Mouse (Mus musculus) mesoderm, embryonic 11.5 days (tissue): ENCODE results near the gene Actl6a.
"Not testable (repeated sequence)": the region's sequence is repeated elsewhere in the genome, so short reads cannot be mapped to it uniquely, and the experiment has no call there.

Source experiments
- DNase-seq: peaks from one replicate; pipeline ENCODE4 v3.0.0-alpha.2; 2012; ENCODE audit warnings: low read depth, low spot score

The Actl6a gene

GRCm38 (mm10) chr3:32705647-32706348 is at the start of gene Actl6a:
Actl6a (plus strand) TSS chr3:32706298.
- not testable (repeated sequence) for DNase-seq

- no peak for DNase-seq
Observed at GRCm38 (mm10) chr3:32656398-32656994, 49.6 kb upstream of the Actl6a start.

- DNase-seq, result no peak
Observed at GRCm38 (mm10) chr3:32658401-32658800, 47.7 kb upstream of the Actl6a start.

GRCm38 (mm10) chr3:32658821-32659220 is 47.3 kb upstream of the Actl6a start:
- DNase-seq, result no peak

- no peak for DNase-seq
Observed at GRCm38 (mm10) chr3:32659506-32659905, 46.6 kb upstream of the Actl6a start.

GRCm38 (mm10) chr3:32660276-32660675 is 45.8 kb upstream of the Actl6a start:
- no peak for DNase-seq

- DNase-seq, result no peak
Observed at GRCm38 (mm10) chr3:32660831-32661555, 45.1 kb upstream of the Actl6a start.

- DNase-seq, result no peak
Observed at GRCm38 (mm10) chr3:32661556-32661930, 44.6 kb upstream of the Actl6a start.

GRCm38 (mm10) chr3:32668256-32668959 is 37.7 kb upstream of the Actl6a start:
- DNase-seq, result no peak

GRCm38 (mm10) chr3:32669211-32669610 is 36.9 kb upstream of the Actl6a start:
- DNase-seq, result no peak

GRCm38 (mm10) chr3:32670196-32670595 is 35.9 kb upstream of the Actl6a start:
- DNase-seq, result no peak

- no peak for DNase-seq
Observed at GRCm38 (mm10) chr3:32673151-32673550, 32.9 kb upstream of the Actl6a start.

- no peak for DNase-seq
Observed at GRCm38 (mm10) chr3:32676393-32676792, 29.7 kb upstream of the Actl6a start.

GRCm38 (mm10) chr3:32682910-32683531 is 23.1 kb upstream of the Actl6a start:
- DNase-seq, result no peak

- no peak for DNase-seq
Observed at GRCm38 (mm10) chr3:32684631-32685030, 21.5 kb upstream of the Actl6a start.

- DNase-seq, result no peak
Observed at GRCm38 (mm10) chr3:32686537-32686936, 19.6 kb upstream of the Actl6a start.

- no peak for DNase-seq
Observed at GRCm38 (mm10) chr3:32687156-32687555, 18.9 kb upstream of the Actl6a start.

- no peak for DNase-seq
Observed at GRCm38 (mm10) chr3:32689567-32689999, 16.5 kb upstream of the Actl6a start.

GRCm38 (mm10) chr3:32690008-32690407 is 16.1 kb upstream of the Actl6a start:
- DNase-seq, result no peak

- DNase-seq, result no peak
Observed at GRCm38 (mm10) chr3:32690901-32691300, 15.2 kb upstream of the Actl6a start.

- no peak for DNase-seq
Observed at GRCm38 (mm10) chr3:32691841-32692240, 14.3 kb upstream of the Actl6a start.

GRCm38 (mm10) chr3:32694211-32694610 is 11.9 kb upstream of the Actl6a start:
- DNase-seq, result no peak
